Mouse (Mus musculus): ENCODE data around the gene Sin3a.

DNA sequence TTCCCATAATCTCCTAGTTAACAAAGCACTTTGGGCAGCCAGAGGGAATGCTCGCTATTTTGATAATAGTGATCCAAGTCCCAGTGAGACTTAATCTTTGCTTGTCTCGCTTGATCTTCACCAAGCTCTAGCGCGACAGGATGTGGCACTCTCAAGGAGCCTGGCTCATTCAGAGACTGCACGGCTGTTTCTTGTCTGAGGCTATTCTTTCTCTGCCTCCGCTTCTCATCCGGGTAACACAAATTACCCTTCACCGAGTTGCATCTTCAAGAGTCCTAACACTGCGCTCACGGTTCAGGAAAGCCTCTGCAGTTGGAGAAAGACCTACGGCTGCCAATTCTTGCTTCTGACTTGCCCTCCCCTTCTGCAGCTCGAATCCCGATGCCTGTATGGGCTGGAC lies 85.7 kb downstream of the Sin3a start:
- TF ChIP-seq CTCF (IDR thresholded peaks at IDR 0.05; ENCODE audit: control insufficient read depth, insufficient read depth, low read length) (no peak), POLR2A (IDR thresholded peaks at IDR 0.05; ENCODE audit: borderline replicate concordance, control insufficient read depth, low read depth, low read length) (no peak)

All from bone marrow, adult 2 months (tissue).